Mouse (Mus musculus): ENCODE results near the gene Cacna1d. TPM values are rescaled to one million over a fixed set of nuclear protein-coding genes. Genes with fewer than 3 reads are reported as not detected.

Cacna1d gene
- total and polyA plus RNA-seq, 3 experiments = not detected

DNA sequence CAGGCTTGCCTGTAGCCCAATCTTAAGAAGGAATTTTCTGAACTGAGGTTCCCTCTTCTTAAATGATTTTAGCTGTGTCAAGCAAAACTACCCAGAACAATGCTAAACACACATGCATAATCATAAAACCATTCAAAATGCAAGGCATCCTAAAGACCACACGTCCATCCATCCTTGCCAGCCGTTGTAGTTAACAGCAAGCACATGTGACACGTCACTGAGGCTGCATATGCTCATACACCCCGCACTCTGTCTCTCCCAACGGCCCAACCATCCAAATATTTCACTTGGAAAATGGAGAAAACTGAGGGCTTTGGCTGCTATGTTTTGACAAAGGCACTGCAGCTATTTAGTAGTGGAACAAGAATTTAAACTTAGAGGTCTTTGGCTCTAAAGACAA, 220.9 kb downstream of the Cacna1d start:
- Histone ChIP-seq H3K4me3 (ENCODE audit: control insufficient read depth in 1 of 2, insufficient read depth in 1 of 2, low read depth in 2 of 2, low read length in 2 of 2) (no peak overlapping the region), H3K27ac (ENCODE audit: control insufficient read depth, low read depth, low read length) (no peak overlapping the region), H3K36me3 (ENCODE audit: control insufficient read depth in 1 of 2, insufficient read depth in 2 of 2, low read length in 2 of 2) (no peaks in the 10 kb centered on the region), H3K79me2 (ENCODE audit: control insufficient read depth, insufficient read depth, low read length, poor library complexity) (no peaks in the 10 kb centered on the region), H3K27me3 (ENCODE audit: control insufficient read depth in 1 of 2, insufficient read depth in 2 of 2, low read length in 2 of 2) (peaks cover 14 to 21% of the 10 kb centered on the region in 2 experiments), H3K4me1 (ENCODE audit: control insufficient read depth in 1 of 2, insufficient read depth in 2 of 2, low read length in 2 of 2) (no peaks in the 10 kb centered on the region), H3K9me3 (replicated peaks; ENCODE audit: insufficient read depth, low read length) (no peaks in the 10 kb centered on the region), H3K9ac (ENCODE audit: control insufficient read depth, low read depth, low read length, poor library complexity, severe bottlenecking) (no peak overlapping the region)
- no peak for DNase-seq (ENCODE audit: low read depth, low spot score)
- no peak for TF ChIP-seq CTCF (IDR thresholded peaks at IDR 0.05 in 2 of 3, conservative IDR thresholded peaks at IDR 0.05 in 1 of 3; ENCODE audit: control insufficient read depth in 1 of 3, insufficient read depth in 1 of 3, low read depth in 2 of 3, low read length in 3 of 3, poor library complexity in 1 of 3, severe bottlenecking in 1 of 3)
- no peak for TF ChIP-seq NRF1 (IDR thresholded peaks at IDR 0.05; ENCODE audit: insufficient read depth, low read depth, low read length, poor library complexity, severe bottlenecking)
- TF ChIP-seq POLR2AphosphoS5 (IDR thresholded peaks at IDR 0.05; ENCODE audit: borderline replicate concordance, low read depth, low read length) = no peak
- TF ChIP-seq SIN3A (IDR thresholded peaks at IDR 0.05; ENCODE audit: low read length) = no peak
- no peak for TF ChIP-seq USF1 (IDR thresholded peaks at IDR 0.05; ENCODE audit: low read depth, low read length)
- TF ChIP-seq NELFE (IDR thresholded peaks at IDR 0.05; ENCODE audit: low read depth, low read length) = no peak
- no peak for TF ChIP-seq GABPA (IDR thresholded peaks at IDR 0.05; ENCODE audit: low read depth, low read length)
- TF ChIP-seq USF2 (IDR thresholded peaks at IDR 0.05; ENCODE audit: borderline replicate concordance in 1 of 2, insufficient read depth in 1 of 2, low read depth in 1 of 2, low read length in 2 of 2) = no peak
- no peak for TF ChIP-seq E2F4 (IDR thresholded peaks at IDR 0.05; ENCODE audit: borderline replicate concordance, low read depth, low read length)
- no peak for TF ChIP-seq MYB (IDR thresholded peaks at IDR 0.05; ENCODE audit: low read depth, low read length)

- no peak overlapping the region for H3K27ac ChIP-seq (ENCODE audit: control insufficient read depth, low read depth, low read length)
- no peaks in the 10 kb centered on the region for H3K36me3 ChIP-seq (ENCODE audit: control insufficient read depth in 1 of 2, insufficient read depth in 2 of 2, low read length in 2 of 2)
- no peak overlapping the region for H3K4me3 ChIP-seq (ENCODE audit: control insufficient read depth in 1 of 2, insufficient read depth in 1 of 2, low read depth in 2 of 2, low read length in 2 of 2)
- H3K4me1 ChIP-seq (ENCODE audit: control insufficient read depth in 1 of 2, insufficient read depth in 2 of 2, low read length in 2 of 2) = no peaks in the 10 kb centered on the region
- no peaks in the 10 kb centered on the region for H3K79me2 ChIP-seq (ENCODE audit: control insufficient read depth, insufficient read depth, low read length, poor library complexity)
- H3K9ac ChIP-seq (ENCODE audit: control insufficient read depth, low read depth, low read length, poor library complexity, severe bottlenecking) = no peak overlapping the region
- no peaks in the 10 kb centered on the region for H3K9me3 ChIP-seq (replicated peaks; ENCODE audit: insufficient read depth, low read length)
- peak; percentile 6 for DNase-seq (ENCODE audit: low read depth, low spot score)
- TF ChIP-seq NELFE (IDR thresholded peaks at IDR 0.05; ENCODE audit: low read depth, low read length) = no peak
- no peak for TF ChIP-seq POLR2A (IDR thresholded peaks at IDR 0.05; ENCODE audit: control insufficient read depth in 1 of 2, insufficient read depth in 1 of 2, low read depth in 1 of 2, low read length in 2 of 2, poor library complexity in 1 of 2)
- no peak for TF ChIP-seq RCOR1 (IDR thresholded peaks at IDR 0.05; ENCODE audit: low read depth, low read length)
- no peak for TF ChIP-seq E2F4 (IDR thresholded peaks at IDR 0.05; ENCODE audit: borderline replicate concordance, low read depth, low read length)
- no peak for TF ChIP-seq TAL1 (IDR thresholded peaks at IDR 0.05; ENCODE audit: low read length)
- TF ChIP-seq MAZ (IDR thresholded peaks at IDR 0.05; ENCODE audit: low read depth, low read length) = no peak
- no peak for TF ChIP-seq ZC3H11A (IDR thresholded peaks at IDR 0.05; ENCODE audit: low read depth, low read length)
- no peak for TF ChIP-seq ETS1 (IDR thresholded peaks at IDR 0.05; ENCODE audit: low read depth, low read length)
- TF ChIP-seq ZNF384 (IDR thresholded peaks at IDR 0.05; ENCODE audit: low read depth, low read length) = no peak
- TF ChIP-seq POLR2AphosphoS2 (IDR thresholded peaks at IDR 0.05; ENCODE audit: low read length) = no peak
- no peak for TF ChIP-seq MAFK (IDR thresholded peaks at IDR 0.05; ENCODE audit: borderline replicate concordance, low read depth, low read length)
- TF ChIP-seq RAD21 (IDR thresholded peaks at IDR 0.05; ENCODE audit: low read depth, low read length) = no peak
- no peak for TF ChIP-seq POLR2AphosphoS5 (IDR thresholded peaks at IDR 0.05; ENCODE audit: borderline replicate concordance, low read depth, low read length)
- TF ChIP-seq GATA1 (IDR thresholded peaks at IDR 0.05; ENCODE audit: low read depth, low read length) = no peak
- no peak for TF ChIP-seq KAT2A (conservative IDR thresholded peaks at IDR 0.05; ENCODE audit: low read depth, low read length)
- TF ChIP-seq UBTF (IDR thresholded peaks at IDR 0.05; ENCODE audit: borderline replicate concordance, insufficient read depth, low read depth, low read length) = no peak
- TF ChIP-seq MAX (IDR thresholded peaks at IDR 0.05; ENCODE audit: low read length) = no peak
- no peak for TF ChIP-seq CHD1 (IDR thresholded peaks at IDR 0.05; ENCODE audit: low read depth, low read length)
- H3K27me3 ChIP-seq (ENCODE audit: control insufficient read depth in 1 of 2, insufficient read depth in 2 of 2, low read length in 2 of 2) = peaks cover 6 to 9% of the 10 kb centered on the region in 2 experiments
These were observed 225.5 kb downstream of the Cacna1d start for GRCm38 (mm10) chr14:30265728-30266127.

Data from MEL (cell line).